Mouse (Mus musculus): ENCODE results near the gene Rfx8.

Rfx8 gene

DNA sequence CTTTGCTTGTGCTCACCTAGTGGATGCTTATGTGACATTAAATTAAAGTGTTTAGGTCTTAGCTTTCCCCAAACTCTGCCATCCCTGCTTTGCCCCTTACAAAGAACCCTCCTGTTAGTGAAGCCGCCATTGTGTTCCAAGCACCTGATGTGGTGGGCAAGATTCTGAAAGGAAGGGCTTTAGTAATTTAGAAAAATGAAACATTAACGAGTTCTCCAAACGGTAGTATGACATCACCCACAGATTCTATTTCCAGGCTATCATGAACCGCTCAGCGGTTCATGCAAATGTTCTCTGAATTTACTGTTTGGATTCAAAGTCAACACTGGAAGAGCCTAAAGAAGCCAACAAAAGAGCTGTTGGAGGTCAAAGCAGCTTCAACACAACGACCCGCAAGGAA is 72.2 kb downstream of the Rfx8 start:
- no peak for DNase-seq (ENCODE audit: low read depth, low spot score)

DNA sequence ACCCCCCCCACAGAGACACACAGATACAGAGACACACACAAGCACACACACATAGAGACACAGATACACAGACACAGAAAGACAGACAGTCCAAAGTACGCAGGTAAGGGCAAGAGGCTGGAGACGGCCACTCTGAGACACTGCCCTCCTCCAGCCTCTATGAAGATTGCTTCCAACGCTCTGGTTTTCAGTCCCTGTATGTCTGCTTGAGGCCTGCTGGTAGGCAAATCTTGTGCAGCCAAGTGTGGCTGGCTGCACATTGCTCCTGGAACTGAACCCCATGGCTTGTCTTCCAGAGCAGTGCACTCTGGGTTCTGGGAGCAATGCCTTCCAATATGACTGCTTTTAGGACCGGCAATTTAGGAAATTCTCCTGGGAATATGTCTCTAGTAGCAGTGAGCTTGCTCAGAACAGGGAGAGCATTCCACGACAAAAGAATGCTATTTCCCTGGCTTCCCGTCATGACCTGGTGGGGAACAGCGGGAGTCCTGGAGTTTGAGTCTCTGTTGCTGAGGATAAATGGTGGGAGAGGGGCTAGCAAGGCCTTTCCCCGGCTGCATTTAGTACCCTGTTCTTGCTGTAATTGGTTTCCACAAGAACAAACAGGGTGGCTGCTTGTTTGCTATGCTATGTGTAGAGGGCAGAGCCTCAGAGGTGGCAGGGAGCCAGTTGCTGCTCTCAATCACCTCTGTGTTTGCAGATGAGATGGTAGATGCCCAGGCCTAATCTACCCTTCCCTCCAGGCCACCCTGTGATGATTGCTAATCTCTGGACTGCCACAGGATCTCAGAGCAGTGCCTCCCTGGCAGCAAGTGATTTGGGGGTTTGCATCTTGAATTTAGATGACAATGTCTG is 74.7 kb downstream of the Rfx8 start:
- no peak for DNase-seq (ENCODE audit: low read depth, low spot score)

DNA sequence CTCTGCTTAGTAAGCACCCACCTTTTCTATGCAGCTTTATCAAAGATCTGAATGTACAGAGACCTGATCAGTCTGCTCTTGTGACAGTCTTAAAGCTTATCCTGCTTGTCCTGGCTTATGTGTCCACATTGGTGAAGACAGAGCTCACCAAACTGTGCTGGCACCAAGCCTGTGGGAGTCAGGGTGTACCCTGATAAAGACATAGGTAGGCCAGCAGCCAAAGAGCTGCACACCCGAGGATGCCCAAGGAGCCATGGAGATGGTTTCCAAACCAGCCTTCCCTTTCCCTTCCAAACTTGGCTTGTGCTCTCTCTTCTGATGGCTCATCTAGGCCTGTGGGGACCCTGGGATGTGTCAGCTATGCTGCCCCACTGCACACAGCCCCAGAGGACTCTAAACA is 76.5 kb downstream of the Rfx8 start:
- DNase-seq (ENCODE audit: low read depth, low spot score) = no peak

DNA sequence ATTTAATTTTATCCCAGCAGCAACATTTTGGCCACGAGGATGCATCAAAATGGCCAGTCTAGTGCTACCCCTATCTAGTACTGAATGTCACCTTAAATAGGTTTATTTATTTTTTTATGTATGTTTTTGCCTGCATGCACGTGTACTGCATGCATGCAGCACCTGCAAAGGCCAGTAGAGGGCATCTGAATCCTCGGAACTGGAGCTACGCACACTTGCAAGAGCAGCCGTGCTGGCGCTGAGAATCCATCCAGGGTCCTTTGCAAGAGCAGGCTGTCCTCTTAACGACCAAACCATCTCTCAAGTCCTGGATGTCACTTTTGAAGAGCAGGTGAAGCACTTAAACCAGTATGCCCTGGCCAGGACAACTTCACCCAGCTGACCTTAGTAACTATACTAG is 79.1 kb downstream of the Rfx8 start:
- DNase-seq (ENCODE audit: low read depth, low spot score) = no peak

DNA sequence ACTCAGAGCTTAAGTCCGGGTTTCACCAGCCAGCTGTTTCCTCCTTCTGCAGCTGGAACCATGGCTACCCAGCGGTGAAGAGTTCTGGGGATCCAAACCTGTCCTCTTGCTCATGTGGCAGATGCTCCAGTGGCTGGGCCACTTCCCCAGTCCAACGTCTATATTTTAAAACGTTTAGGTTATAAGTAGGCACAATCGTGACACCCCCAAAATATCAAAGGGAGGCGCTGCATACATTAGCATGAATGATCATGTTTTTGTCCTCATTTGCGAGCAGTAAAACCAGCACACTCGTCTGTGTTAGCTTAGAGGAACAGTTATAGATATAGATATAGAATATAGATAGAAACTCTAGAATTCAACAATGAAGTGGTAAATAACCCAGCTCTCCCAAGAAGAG is 83.7 kb downstream of the Rfx8 start:
- DNase-seq (ENCODE audit: low read depth, low spot score) = no peak

DNA sequence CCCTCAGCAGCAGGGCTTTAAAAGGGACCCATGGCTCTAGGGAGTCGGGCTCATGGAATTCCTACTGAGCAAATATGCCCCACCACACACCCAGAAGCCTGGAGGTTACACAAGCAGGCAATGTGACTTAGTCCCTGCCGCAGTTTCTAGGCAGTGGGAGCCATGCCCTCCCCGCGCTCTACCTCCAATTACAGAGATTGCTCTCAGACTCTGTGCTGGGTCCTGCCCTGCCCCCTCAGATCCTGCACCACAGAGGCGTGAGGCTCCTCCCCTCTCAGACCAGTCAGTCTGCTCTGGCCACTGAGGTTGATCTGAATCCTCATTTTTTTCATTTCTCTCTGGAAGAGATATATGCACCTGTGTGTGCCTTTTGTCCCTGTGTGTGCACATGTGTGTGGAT is 84.1 kb downstream of the Rfx8 start:
- no peak for DNase-seq (ENCODE audit: low read depth, low spot score)

DNA sequence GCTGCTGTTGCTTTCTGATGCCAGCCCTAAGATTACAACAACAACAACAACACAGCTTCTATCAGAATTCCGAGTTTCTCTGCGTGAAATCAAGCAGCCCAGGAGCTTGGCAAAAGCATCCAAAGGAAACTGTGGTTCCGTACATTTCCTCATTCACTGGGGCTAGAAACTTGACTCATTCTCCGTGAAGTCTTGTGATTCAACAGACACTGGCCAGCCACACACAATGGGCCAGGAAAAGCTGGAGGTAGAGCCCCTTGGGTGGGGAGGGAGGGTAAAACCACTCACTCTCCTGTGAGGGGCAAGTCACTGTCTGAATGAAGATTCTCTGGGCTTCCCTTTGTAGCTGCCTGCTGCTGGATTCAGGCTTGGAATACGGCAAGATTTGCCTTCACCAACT is 84.6 kb downstream of the Rfx8 start:
- no peak for DNase-seq (ENCODE audit: low read depth, low spot score)

DNA sequence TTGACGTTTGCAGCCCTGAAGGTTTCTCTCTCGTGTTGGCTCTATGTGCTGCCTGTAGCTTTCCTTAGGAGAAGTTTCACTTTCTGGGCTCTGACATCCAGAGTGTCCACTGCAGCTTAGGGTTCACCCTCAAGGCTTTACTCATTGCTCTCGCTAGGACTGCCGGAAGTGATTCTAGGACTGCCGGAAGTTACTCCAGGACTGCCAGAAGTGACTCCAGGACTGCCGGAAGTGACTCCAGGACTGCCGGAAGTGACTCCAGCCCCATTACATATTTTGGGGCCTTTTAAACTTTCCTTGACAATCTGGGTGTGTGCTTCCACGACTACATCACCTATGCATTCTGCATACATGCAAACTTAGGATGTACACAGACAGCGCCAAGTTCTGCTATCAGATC is 92.2 kb downstream of the Rfx8 start:
- DNase-seq (ENCODE audit: low read depth, low spot score) = no peak

DNA sequence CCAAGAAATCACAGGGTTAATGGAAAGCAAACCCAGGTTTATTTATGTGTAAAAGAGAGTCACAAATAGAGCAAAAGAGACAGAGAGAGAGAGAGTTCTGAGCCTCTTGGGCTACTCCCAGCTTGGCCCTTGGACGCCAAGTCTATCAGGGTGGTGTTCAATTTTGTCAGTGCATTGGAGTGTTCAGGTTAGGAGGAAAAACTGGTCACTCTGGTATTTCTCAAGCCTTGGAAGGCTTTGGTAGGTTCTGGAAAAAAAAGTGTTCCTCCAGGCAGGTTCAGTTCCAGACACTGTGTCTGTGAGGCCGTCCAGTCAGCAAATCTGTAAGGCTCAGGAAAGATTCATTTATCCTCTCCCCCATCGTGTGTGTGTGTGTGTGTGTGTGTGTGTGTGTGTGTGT is 95.3 kb downstream of the Rfx8 start:
- no peak for DNase-seq (ENCODE audit: low read depth, low spot score)

DNA sequence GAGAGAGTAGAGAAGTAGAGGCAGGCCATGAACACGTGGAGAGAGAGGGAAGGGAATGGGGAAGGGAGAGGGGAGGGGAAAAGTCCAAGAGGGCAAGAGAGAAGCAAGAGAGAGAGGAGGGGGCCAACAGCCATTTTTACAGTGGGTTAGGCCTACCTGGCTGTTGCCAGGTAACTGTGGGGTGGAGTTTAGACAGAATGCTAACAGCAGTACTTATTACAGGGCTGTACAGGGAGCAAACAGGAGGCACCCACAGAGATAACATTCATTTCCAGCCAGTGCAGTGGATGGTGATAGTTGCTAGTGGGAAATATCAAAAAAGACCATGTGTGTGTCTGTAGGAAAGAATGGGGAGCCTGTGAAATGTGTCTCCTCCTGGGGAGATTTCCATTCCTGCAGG is 97.1 kb downstream of the Rfx8 start:
- DNase-seq (ENCODE audit: low read depth, low spot score) = no peak

DNA sequence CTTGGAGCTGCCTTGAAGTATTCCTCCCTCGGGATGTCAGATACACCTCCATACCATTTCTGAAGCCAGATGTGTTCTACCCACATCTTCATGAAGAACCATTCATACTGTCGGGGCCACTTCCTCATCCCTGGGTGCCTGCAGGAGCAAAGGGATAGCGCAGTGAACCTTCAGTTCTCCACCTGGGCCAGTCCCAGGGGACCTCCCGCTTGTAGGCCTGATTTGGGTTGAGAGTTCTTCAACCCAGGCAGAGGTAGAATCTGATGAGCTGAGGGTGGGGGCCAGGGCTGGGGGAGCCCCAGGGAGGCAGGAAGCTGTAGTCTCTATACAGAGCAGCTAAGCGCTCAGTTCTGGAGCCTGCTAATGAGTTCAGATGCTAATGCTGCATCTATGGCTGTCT is 97.7 kb downstream of the Rfx8 start:
- no peak for DNase-seq (ENCODE audit: low read depth, low spot score)

DNA sequence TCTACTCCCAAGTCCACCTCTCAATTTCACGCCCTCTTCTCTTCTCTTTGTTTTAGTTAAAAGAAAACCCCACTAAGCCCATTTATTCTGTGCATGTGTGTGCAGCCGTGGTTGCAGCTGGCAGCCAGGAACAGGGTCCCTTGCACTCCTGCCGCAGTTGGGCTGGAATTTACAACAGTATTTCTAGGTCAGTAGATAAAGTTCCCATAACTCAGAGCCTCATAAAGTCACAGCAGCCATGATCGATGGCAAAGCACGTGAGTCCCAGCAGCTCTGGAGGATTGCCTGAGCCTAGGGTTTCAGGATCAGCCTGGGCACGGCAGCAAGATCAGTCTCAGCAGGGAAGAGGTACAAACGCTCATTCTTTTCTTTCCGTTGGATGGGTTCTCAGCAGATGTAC is 102.3 kb downstream of the Rfx8 start:
- no peak for DNase-seq (ENCODE audit: low read depth, low spot score)

DNA sequence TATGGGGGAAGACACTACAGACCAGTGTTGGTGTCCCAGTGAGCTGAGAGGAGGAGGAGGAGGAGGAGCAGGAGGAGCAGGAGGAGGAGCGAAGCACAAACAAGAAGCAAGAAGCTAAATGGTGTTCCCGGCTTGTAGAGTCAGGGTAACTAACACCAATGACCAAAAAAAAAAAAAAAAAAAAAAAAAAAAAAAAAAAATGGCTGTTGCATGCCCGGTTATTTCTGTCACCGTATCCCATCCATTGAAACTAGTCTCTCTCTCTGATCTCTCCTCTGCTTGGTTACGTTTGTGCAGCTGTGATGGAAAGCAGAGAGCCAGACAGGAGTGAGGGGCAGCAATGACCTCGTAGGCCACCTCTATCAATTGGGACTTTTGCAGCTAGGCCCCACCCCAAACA is 105.3 kb downstream of the Rfx8 start:
- DNase-seq (ENCODE audit: low read depth, low spot score) = no peak

Measured in c-Kit-negative CD71-positive TER-119-positive erythroid progenitor cells, embryonic 14.5 days (primary cell).